Mouse (Mus musculus) intestine, embryonic 16.5 days (tissue): ENCODE data around the gene Tsc22d1. TPM values are rescaled to one million over a fixed set of nuclear protein-coding genes. Genes with fewer than 3 reads are reported as not detected.

Experiments used
- ATAC-seq: fragments of 200-750 bp; cut with Nextera tagmentation; 2 replicates; pipeline ENCODE4 v1.8.0; 2017; ENCODE audit warnings: moderate TSS enrichment, moderate library complexity
- H3K27ac ChIP-seq: fragments of 300-500 bp; sonication (generic); 2 replicates; pipeline ENCODE4 v1.5.1; 2014; ENCODE audit warnings: mild to moderate bottlenecking, low read length
- H3K27me3 ChIP-seq: fragments of 300-500 bp; sonication (generic); replicated peaks from 2 replicates; pipeline ENCODE4 v1.6.1; 2014; ENCODE audit warnings: low read length, control low read depth, mixed read lengths; ENCODE audit not compliant: control insufficient read depth, insufficient read depth
- H3K36me3 ChIP-seq: fragments of 300-500 bp; sonication (generic); 2 replicates; pipeline ENCODE4 v1.6.1; 2014; ENCODE audit warnings: low read length, control low read depth; ENCODE audit not compliant: control insufficient read depth, insufficient read depth
- H3K4me1 ChIP-seq: fragments of 300-500 bp; sonication (generic); 2 replicates; pipeline ENCODE4 v1.6.1; 2014; ENCODE audit warnings: low read length, control low read depth, mixed read lengths; ENCODE audit not compliant: control insufficient read depth, insufficient read depth
- H3K4me2 ChIP-seq: fragments of 300-500 bp; sonication (generic); 2 replicates; pipeline ENCODE4 v1.6.1; 2014; ENCODE audit warnings: low read depth, low read length, control low read depth
- H3K4me3 ChIP-seq: fragments of 300-500 bp; sonication (generic); 2 replicates; pipeline ENCODE4 v1.5.1; 2014; ENCODE audit warnings: mild to moderate bottlenecking, low read length
- H3K9ac ChIP-seq: fragments of 300-500 bp; sonication (generic); 2 replicates; pipeline ENCODE4 v1.6.1; 2014; ENCODE audit warnings: low read depth, low read length
- H3K9me3 ChIP-seq: fragments of 300-500 bp; sonication (generic); 2 replicates; pipeline ENCODE4 v1.6.1; 2016; ENCODE audit warnings: low read length, control low read depth; ENCODE audit not compliant: control insufficient read depth
- WGBS: fragments of 180-500 bp; shearing (Covaris S2); extraction: QIAGEN DNeasy Blood & Tissue Kit; methylation state at CpG from one replicate; pipeline ENCODE4 v1.1.7; 2014; 5-methylcytosine and 5-hydroxymethylcytosine counted together
- polyA plus RNA-seq: library from polyadenylated mRNA; unstranded; fragments of >200 nt; fragmentation: Nextera tagmentation; extraction: Ambion mirVana; gene quantifications from 2 replicates; pipeline ENCODE4 v1.2.1, GENCODE M21; 2015

Gene Tsc22d1
- polyA plus RNA-seq, 1 experiment from 2014 or later = 424 TPM

- Histone ChIP-seq H3K4me1 (peaks cover 24% of the 10 kb centered on the region), H3K9ac (peak overlapping the region; percentile 94), H3K4me2 (peak overlapping the region; percentile 94), H3K9me3 (no peaks in the 10 kb centered on the region), H3K36me3 (peaks cover 12% of the 10 kb centered on the region), H3K27ac (peak overlapping the region; percentile 97), H3K4me3 (peak overlapping the region; percentile 85), H3K27me3 (no peaks in the 10 kb centered on the region)
- WGBS = 1% methylated on average over 10 of the region's 10 CpGs
- no peak; the same call in 1 of the 2 replicates for ATAC-seq
Measured at GRCm38 (mm10) chr14:76413773-76414121, 1.0 kb upstream of the Tsc22d1 start.

GRCm38 (mm10) chr14:76414122-76414861 lies 469 bp upstream of the Tsc22d1 start:
- peaks cover 25% of the 10 kb centered on the region for H3K4me1 ChIP-seq
- no peaks in the 10 kb centered on the region for H3K9me3 ChIP-seq
- H3K27me3 ChIP-seq = no peaks in the 10 kb centered on the region
- peak overlapping the region; percentile 85 for H3K4me3 ChIP-seq
- peaks cover 12% of the 10 kb centered on the region for H3K36me3 ChIP-seq
- H3K4me2 ChIP-seq = peak overlapping the region; percentile 94
- H3K27ac ChIP-seq = peak overlapping the region; percentile 97
- H3K9ac ChIP-seq = peak overlapping the region; percentile 94
- under 1% methylated on average over 74 of the region's 81 CpGs for WGBS
- peak; percentile 93 for ATAC-seq

DNA sequence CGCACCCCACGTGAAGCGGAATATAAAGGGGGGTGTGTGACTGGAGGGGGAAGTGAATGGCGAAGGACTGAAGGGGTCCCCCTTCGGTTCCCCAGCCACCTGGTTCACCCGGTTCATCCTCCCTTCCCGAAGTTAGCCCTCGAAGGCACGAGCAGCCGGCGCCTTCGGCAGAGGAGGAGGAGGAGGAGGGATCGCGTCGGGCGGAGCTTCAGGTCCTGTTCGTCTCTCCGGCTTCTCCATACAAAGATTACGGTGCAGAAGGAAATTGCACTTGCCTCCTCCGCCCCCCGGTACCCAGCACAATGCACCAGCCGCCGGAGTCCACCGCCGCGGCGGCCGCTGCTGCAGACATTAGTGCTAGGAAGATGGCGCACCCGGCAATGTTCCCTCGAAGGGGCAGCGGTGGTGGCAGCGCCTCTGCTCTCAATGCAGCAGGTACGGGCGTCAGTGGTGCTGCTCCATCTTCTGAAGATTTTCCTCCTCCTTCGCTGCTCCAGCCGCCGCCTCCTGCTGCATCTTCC lies 1.1 kb downstream of the Tsc22d1 start:
- H3K9ac ChIP-seq = peak overlapping the region; percentile 94
- peak overlapping the region; percentile 85 for H3K4me3 ChIP-seq
- no peaks in the 10 kb centered on the region for H3K27me3 ChIP-seq
- H3K4me2 ChIP-seq = peak overlapping the region; percentile 94
- peak; percentile 12 for ATAC-seq
- under 1% methylated on average over 29 of the region's 38 CpGs for WGBS
- H3K9me3 ChIP-seq = no peaks in the 10 kb centered on the region
- H3K27ac ChIP-seq = peak overlapping the region; percentile 97
- peaks cover 12% of the 10 kb centered on the region for H3K36me3 ChIP-seq
- peaks cover 34% of the 10 kb centered on the region for H3K4me1 ChIP-seq

DNA sequence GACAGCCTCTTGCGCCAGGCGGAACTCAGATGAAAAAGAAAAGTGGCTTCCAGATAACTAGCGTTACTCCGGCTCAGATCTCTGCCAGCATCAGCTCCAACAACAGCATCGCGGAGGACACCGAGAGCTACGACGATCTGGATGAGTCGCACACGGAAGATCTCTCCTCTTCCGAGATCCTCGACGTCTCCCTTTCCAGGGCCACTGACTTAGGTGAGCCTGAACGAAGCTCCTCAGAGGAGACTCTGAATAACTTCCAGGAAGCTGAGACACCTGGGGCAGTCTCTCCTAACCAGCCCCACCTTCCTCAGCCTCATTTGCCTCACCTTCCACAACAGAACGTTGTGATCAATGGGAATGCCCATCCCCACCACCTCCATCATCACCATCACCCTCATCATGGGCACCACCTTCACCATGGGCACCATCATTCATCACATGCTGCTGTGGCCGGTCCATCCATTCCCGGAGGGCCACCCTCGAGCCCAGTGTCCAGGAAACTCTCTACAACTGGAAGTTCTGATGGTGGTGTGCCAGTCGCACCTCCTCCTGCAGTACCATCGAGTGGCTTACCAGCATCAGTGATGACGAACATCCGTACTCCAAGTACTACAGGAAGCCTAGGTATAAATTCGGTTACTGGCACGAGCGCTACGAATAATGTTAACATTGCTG lies 1.7 kb downstream of the Tsc22d1 start:
- Histone ChIP-seq H3K27ac (peak overlapping the region; percentile 97; the same call in 1 of the 2 replicates), H3K9ac (peak overlapping the region; percentile 94), H3K4me1 (peaks cover 38% of the 10 kb centered on the region), H3K9me3 (no peaks in the 10 kb centered on the region), H3K27me3 (no peaks in the 10 kb centered on the region), H3K36me3 (peaks cover 12% of the 10 kb centered on the region), H3K4me3 (peak overlapping the region; percentile 85), H3K4me2 (peak overlapping the region; percentile 94)
- 44% methylated on average over 27 of the region's 27 CpGs for WGBS
- no peak for ATAC-seq

DNA sequence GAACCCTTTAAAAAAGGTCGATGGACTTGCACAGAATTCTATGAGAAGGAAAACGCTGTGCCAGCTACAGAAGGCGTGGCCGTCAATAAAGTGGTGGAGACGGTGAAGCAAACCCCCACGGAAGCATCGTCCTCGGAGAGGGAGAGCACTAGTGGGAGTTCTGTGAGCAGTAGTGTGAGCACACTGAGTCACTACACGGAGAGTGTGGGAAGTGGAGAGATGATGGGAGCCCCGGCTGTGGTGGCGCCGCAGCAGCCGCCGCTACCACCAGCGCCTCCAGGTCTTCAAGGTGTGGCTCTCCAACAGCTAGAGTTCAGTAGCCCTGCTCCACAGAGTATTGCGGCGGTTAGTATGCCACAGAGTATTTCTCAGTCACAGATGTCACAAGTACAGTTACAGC lies 2.6 kb downstream of the Tsc22d1 start:
- no peak for ATAC-seq
- Histone ChIP-seq H3K4me2 (no peak overlapping the region), H3K9ac (no peak overlapping the region), H3K4me1 (peaks cover 38% of the 10 kb centered on the region), H3K4me3 (no peak overlapping the region), H3K27ac (no peak overlapping the region), H3K27me3 (no peaks in the 10 kb centered on the region), H3K36me3 (peaks cover 12% of the 10 kb centered on the region), H3K9me3 (no peaks in the 10 kb centered on the region)
- 88% methylated on average over 17 of the region's 17 CpGs for WGBS

DNA sequence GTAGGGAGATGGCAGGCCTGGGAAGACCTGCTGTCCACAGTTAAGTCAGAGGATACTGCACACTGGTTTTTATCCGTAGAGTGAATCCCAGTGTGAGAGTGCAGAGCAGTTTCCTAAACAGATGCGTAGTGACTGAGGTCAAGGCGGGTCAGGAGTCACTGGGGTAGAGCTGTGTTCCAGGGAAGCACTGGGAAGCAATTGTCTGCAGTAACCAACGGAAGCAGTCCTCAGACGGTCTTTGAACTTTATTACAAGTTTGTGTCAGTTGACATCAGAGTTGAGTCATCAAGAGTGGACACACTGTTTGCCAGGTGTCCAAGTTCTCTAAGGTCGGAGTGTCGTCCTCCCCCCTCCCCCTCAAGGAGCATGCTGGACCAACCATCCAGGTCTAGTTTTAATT lies 6.0 kb downstream of the Tsc22d1 start:
- H3K4me3 ChIP-seq = 0 out of 2 replicates have a peak overlapping the region, but pooled peaks have one; percentile 1
- no peaks in the 10 kb centered on the region for H3K27me3 ChIP-seq
- 0 out of 2 replicates have a peak overlapping the region, but pooled peaks have one; percentile 15 for H3K27ac ChIP-seq
- peaks cover 44% of the 10 kb centered on the region for H3K4me1 ChIP-seq
- H3K9me3 ChIP-seq = no peaks in the 10 kb centered on the region
- ATAC-seq = peak; percentile 46
- H3K9ac ChIP-seq = no peak overlapping the region
- peak overlapping the region; percentile 31 for H3K4me2 ChIP-seq
- 29% methylated on average over 7 of the region's 7 CpGs for WGBS
- H3K36me3 ChIP-seq = peaks cover 12% of the 10 kb centered on the region

- Histone ChIP-seq H3K4me3 (no peak overlapping the region), H3K27ac (no peak overlapping the region), H3K9me3 (no peaks in the 10 kb centered on the region), H3K9ac (no peak overlapping the region), H3K4me2 (peak overlapping the region; percentile 31; the same call in 1 of the 2 replicates), H3K4me1 (peaks cover 43% of the 10 kb centered on the region), H3K27me3 (no peaks in the 10 kb centered on the region), H3K36me3 (peaks cover 15% of the 10 kb centered on the region)
- ATAC-seq = peak; percentile 67
- WGBS = 53% methylated on average over 4 of the region's 4 CpGs
Measured at GRCm38 (mm10) chr14:76421162-76421561, 6.4 kb downstream of the Tsc22d1 start.

DNA sequence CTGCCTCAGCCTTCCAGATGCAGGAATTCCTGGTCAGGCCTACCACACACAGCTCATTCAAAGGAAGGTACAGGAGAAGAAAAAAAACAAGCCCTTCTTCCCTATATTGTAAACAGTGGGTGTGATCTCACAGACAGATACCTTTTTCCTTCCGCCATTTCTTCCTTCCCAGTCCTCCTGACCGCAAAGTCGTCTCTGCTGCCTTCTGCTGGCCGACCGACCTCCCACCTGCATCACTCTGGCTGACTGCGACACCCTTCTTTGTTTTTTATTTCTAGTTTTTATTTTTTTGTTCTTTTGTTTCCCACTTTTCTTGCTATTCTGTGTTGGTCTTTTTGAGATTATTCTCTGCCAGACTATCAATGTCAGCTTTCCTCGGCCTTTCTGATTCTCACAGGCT lies 10.7 kb downstream of the Tsc22d1 start:
- no peak overlapping the region for H3K4me2 ChIP-seq
- H3K9me3 ChIP-seq = no peaks in the 10 kb centered on the region
- 92% methylated on average over 7 of the region's 7 CpGs for WGBS
- no peaks in the 10 kb centered on the region for H3K27me3 ChIP-seq
- no peak overlapping the region for H3K27ac ChIP-seq
- no peak overlapping the region for H3K9ac ChIP-seq
- H3K36me3 ChIP-seq = peaks cover 6% of the 10 kb centered on the region; the same call in 1 of the 2 replicates
- H3K4me1 ChIP-seq = peaks cover 24% of the 10 kb centered on the region
- H3K4me3 ChIP-seq = no peak overlapping the region
- no peak for ATAC-seq

DNA sequence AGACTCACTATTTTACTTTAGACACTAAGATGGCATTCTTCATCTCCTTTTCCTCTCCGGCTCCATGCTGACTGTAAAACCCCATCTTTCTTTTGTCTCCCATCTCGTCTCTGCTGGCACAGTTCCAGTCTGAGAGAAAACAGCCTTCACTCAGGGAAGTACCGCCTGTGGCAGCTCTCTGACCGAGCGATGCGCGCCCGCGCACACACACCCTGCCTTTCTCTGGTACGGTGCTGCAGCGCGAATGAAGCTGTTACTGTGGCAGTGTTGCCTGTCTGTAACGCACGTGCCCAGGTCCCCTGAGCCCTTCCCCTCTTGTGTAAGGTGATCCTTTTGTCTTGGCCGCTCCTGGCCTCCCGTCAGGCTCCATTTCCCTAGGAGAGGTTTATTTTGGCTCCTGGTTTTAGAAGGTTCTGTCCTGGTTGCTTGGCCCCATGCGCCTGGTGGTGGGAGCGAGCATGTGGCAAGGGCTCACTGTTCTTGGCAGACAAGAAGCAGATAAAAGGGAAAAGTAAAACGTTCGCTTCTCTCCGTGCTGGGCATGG lies 11.3 kb downstream of the Tsc22d1 start:
- no peak for ATAC-seq
- 90% methylated on average over 21 of the region's 21 CpGs for WGBS

More for the DNA sequence above, 11.3 kb downstream of the Tsc22d1 start:
- Histone ChIP-seq H3K36me3 (peaks cover 6% of the 10 kb centered on the region; the same call in 1 of the 2 replicates), H3K4me3 (no peak overlapping the region), H3K4me1 (peaks cover 18% of the 10 kb centered on the region), H3K9ac (no peak overlapping the region), H3K27me3 (no peaks in the 10 kb centered on the region), H3K4me2 (no peak overlapping the region), H3K27ac (no peak overlapping the region), H3K9me3 (no peaks in the 10 kb centered on the region)
